Mouse (Mus musculus) right cerebral cortex, postnatal 25 days (tissue): ENCODE data around the gene Ptn.
A peak's percentile ranks its signal among the peaks of the same experiment; 100 is the strongest.
"Not testable (repeated sequence)": the region's sequence is repeated elsewhere in the genome, so short reads cannot be mapped to it uniquely, and the experiment has no call there.

Source experiments
- DNase-seq: peaks from one replicate; pipeline ENCODE4 v3.0.0; 2022

Gene Ptn

DNA sequence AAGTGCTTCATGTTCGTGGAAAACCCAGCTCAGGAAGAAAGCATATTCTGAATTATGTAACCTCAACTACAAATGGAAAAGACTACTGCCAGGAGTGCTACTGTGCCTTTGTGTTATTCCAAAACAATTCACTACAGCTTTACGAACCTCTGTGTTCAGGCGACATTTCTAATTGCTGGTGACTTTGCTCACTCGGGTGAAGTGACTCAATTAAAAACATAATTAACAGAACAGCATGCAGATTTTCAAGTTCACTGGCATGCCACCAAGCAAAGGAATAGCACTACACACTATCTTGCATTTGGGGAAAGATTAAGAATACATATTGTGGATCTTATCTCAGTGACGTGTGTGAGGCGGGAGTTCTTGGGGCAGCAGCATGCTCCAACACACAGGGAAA, 57.1 kb downstream of the Ptn start:
- DNase-seq, result no peak

DNA sequence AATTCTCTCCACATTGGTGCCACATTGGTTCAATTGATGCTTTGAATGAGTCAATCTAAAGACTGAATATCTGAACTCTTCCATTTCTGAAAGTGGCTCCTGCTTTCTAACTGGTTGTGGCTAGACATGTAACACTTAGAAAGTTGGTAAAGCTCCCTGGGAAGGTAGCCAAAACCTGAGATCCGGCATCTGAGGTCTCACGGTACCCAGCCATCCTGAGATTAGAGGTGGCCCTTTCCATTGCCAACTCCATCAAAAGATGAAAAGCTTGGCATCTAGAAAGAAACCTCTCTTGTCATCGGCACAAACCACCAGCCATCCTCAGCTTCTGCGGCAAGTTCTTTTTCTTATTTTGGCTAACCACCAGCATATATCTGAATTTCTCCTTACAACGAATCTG, 70.2 kb downstream of the Ptn start:
- DNase-seq, result no peak

DNA sequence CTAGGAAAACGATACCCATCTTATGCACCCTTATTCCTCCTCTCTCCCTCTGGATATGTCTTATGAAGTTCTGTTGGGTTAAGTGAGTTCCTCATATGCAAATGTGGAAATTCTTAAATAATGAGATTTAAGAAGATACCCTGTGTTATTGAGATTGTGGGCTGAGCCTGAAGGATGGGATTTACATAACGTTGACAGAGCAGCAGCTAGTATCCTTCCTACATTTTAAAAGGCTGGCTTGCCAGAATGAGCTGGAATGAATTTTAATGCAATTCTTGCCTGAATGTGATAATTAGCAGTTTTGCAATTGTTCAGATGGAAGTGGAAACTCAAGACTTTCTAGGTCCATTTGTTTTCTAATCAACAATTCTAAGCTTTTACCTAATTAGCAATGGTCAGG, 73.3 kb downstream of the Ptn start:
- no peak for DNase-seq

DNA sequence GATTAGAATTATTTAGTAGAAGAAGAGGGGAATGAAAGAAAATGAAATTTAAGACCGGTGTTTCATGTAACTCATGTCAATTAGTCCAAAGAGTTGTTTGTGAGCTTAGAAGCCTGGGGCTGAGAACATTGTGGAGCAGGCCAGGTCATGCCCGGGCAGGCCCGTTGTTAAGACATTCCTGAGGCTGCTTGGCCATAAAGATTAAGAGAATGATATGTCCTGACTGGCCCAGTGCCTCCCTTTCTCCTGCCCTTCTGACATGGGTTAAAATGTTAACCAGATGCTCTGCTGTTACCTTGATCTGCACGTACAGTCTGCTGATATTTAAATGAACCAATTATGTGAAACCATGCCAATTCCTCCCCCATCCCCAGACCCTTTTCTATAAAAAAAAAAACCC, 74.4 kb downstream of the Ptn start:
- not testable (repeated sequence) for DNase-seq

DNA sequence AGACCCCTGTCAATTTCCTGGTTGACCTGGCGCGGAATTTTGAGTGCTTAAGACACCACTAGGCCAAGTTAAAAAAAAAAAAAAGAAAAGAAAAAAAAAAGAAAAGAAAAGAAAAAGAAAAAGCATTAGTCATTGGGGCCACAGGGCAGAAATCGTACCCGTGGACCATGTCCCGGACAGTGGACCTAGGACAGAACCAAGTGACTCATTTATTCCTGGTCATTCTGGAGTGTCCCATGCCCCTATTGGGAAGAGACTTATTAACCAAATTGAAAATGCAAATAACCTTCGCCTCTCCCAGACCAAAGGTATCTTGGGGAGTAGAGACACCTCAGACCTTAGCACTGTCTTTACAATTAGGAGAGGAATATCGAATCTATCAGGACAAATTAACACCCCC, 80.2 kb downstream of the Ptn start:
- DNase-seq, result not testable (repeated sequence)

DNA sequence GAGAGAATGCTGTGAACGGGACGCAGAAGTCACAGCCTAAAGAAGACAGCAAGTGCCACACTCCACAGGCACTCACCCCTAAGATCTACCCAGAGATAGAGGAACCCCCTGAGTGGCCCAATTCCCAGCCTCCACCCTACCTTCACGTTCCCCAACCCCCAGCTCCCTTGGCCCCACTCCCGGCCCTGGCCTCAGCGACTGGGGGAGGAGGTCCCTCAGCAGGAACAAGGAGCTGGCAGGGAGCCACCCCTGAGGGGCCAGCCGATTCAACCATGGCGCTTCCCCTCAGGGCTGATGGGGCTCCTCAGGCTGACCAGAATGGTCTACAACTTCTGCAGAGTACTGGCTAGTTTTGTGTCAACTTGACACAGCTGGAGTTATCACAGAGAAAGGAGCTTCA, 81.9 kb downstream of the Ptn start:
- no peak for DNase-seq

DNA sequence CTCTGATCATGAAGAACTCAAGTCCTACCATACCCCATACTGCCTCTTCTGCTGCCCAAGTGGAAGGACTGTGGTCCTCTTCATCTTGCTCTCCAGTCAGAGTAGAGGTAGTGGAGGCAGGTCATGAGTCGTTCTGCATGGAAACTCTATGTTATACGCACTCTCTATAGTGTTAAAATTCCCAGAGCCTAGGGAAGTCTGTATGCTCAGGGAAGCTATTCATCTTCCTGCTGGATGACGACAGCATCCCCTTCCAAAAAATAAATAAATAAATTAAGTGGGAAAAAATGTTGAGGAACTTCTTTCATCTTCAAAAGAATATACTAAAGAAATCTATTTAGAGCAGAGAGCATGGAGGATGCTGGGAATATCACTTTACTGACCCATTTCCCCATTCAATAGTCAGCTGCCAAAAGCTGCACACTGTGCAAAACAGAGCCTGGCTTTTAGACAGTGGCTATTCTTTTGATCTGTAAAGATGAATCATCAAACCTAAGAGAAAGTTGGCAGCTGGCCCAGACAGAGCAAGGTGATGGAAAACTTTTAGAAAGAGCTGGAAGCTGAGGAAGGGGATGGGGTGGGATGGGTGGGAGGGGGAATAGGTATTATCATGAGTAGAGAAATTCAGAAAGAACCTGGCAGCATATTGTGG, 84.4 kb downstream of the Ptn start:
- no peak for DNase-seq

DNA sequence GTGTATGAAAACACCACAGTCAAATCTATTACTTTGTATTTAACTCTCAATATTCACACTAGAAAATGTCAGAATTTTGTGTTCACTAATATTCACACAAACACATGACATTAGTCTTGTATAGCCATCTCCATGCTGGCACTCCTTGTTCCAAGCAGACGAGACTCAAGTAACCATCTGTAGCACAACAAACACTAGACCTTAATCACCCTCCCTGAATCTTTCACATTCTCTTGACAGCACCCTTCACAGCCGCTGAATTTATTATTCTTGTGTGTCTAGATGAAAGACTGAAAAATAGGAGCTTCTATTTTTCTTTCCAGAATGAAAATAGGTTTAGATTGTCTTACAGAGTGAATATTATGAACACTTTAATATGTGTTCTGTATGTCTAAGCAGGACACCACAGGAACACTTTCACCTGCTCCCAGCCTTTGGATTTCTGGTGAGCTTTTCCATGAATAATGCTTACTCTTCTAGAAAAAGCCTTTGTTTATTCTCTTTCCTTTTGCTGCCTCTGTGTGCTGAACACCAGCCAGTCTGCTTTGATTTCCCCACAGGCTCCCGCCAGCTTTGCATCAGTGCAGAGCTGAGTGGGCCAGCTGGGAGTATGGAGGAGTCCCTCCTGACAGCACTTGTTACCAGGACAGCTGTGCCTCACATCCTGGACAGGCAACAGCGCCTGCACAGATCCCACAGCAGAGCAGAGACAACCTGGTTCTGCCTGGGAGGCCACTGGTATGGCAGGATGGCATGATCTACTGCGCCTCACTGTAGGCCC, 87.1 kb downstream of the Ptn start:
- DNase-seq, result peak; percentile 55

DNA sequence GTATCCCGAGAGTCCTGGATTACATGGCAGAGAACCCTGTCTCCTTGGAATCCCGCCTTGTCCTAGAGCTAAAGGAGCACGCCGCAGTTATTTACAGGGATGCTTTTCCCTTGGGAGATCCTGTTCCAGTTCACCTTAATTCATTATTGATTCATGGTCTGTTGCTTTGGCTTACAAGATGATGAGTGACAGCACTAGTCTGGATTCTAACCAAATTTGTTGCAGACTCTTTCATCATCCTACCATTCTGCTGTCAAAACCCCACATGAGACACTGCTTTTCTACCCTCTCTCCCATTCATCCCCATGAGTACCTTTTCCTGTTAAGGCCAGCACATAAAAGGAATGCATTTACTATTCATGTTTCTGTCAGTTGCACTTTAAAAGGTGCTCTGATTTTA, 96.7 kb downstream of the Ptn start:
- DNase-seq, result no peak

DNA sequence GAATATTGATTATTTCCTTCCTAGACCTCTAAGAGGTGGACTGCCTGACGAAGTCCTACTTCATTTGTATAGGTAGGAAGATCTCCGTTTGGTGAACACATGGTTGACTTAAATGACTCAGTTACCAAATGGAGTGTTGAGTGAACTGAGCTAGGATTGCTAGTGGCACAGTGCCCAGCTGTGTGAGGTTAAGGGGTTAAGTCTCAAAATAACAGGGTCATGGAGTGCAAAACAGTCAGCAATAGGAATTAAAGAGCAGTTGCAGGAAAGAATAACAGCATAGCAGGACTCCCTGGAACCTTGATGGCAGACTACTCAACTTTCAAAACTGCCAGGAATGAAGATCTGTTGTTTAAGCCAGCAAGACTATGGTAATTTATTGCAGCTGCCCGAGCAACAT, 114.5 kb downstream of the Ptn start:
- no peak for DNase-seq

DNA sequence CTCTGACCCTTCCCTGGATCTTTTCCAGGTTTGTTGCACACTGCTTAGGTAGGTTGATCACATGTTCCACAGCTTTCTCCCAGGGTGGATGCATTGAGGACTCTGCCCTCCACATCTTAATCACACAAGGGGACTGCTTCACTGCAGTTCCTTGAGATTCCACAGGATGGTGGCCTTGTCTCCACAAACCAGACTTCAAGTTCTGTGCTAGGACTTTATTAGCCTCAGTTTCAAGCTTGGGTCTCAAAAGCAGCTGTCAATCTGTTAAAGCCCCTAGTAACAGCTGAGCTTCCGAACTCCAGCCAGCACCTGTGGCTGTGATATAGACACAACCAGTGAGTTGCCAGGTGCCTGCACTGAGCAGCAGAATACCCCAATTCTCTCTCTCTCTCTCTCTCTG, 118.5 kb downstream of the Ptn start:
- DNase-seq, result peak; percentile 58

DNA sequence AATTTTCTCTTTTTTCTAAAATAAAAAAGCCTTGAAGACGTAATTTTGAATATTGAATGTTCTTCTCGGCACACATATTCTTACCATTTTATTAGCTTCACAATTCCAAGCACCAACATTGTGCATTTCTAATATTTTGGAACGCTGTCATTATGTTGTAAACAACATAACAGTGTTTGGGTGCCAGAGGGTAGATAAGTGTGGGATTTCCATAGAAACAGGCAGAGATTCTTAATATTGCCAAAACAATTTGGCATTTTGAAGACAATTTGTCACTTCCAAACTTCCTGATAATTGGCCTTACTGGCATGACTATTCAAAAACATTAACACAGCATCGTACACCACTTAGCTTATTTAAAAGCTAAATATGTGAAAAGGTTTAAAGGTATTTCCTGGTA, 119.1 kb downstream of the Ptn start:
- DNase-seq, result no peak

DNA sequence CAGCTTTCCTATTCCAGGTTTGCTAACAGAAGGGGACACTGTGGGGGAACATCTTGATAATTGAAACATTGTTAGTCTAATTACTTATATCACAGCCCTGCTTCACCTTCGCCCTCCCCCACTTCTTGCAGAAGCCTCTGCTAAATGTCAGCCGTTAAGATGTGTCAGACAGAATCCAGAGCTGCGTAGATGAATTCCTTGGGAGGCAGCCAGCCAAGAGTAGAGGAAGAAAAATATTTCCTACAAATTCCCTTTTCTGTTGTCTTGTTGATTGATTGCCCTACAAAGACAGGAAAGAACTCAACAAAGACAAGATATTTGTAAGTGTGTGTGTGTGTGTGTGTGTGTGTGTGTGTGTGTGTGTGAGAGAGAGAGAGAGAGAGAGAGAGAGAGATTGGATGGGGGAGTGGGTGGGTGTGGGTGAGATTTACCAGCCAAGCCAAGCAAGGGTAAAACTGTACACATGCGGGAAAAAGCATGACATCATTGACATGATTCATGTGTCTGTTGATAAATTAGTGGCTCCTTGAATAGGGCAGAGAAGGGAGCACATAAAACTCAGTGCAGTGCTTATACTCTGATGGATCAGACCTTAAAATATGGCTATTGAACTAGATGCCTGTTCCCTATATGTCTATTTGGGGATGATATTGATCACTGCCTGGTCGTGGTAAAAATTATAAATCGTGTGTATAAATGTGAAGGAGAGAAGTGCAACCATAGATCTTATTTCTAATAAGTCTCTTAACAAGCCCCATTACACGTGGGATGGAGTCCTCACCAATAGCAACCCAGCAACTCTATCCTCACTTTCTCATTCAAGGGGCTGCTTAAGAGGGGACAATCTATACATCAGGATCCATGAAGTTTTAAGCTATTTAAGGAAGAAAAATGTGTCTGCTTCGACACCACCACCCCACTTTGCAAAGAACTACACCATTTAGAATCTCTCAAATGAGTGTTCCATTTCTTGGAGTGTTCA, 133.0 kb downstream of the Ptn start:
- DNase-seq, result no peak

DNA sequence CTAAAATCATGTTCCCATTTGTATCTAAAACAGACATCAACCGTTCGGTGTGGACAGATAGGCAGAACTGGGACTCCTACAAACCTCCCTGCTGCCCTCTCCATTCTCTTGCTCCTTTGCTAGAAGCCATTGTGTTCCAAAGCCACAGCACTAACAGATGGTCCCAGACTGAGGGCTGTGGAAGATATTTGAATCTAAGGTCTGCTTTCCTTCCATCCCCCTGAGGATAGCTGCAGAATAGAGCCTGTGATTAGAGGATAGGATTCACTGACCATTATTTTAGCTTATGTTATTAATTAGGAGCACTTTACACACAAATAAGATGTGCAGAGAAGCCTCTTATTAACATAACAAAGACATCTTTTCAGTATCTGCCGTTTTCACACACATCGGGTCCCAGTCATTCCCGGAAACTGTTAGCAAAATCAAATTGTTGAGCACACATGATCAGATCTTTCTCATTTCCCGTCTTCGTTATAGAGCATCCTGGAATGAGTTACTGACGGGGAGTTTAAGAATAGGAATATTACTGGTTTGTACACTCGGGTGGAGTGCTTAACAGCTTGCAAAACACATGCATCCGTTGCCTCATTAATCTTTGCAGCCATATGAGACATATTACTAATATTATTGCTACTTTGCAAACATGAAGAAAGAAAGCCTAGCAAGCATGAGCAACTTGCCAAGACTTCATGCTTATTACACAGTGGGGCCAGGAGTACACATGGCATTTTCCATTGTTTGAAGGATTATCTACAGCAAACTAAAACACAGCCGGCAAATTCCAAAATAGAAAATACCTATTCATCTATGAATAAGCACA, 137.4 kb downstream of the Ptn start:
- no peak for DNase-seq

DNA sequence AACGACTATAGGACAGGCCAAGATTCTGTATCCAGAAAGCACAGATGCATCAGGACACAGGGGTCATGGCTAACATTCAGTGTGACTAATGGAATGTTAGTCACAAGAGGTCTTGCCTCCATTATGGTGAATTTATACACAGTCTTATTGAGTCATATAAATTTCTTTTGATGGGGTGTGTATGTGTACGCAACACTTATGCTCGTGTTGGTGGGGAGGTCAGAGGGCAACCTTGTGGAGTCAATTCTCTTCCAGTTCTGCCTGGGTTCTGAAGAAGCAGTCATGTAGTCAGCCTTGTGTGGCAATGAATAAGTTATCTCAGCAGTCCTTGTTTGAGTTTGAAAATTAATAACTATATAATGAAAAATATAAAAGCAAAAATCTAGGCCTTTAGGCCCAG, 138.7 kb downstream of the Ptn start:
- DNase-seq, result no peak
